Mouse (Mus musculus): ENCODE measurements around the gene Vmn2r86. TPM values are rescaled to one million over a fixed set of nuclear protein-coding genes. Genes with fewer than 3 reads are reported as not detected.
"Not testable (repeated sequence)": the region's sequence is repeated elsewhere in the genome, so short reads cannot be mapped to it uniquely, and the experiment has no call there.

The Vmn2r86 gene
- polyA plus RNA-seq (2014; fragmentation: Nextera tagmentation; extraction: Ambion mirVana): not detected in 2 replicates

GRCm38 (mm10) chr10:130455950-130456349 is at the start of gene Vmn2r86:
Vmn2r86 (minus strand) TSS chr10:130456050.
- not testable (repeated sequence) for H3K4me3 ChIP-seq (ENCODE audit: control insufficient read depth in 1 of 2, insufficient read depth in 1 of 2, low read depth in 1 of 2, low read length in 2 of 2); H3K4me2 ChIP-seq (ENCODE audit: low read length); H3K4me1 ChIP-seq (ENCODE audit: control insufficient read depth in 2 of 2, insufficient read depth in 2 of 2, low read length in 2 of 2); H3K27me3 ChIP-seq (ENCODE audit: control insufficient read depth, insufficient read depth, low read length); H3K9me3 ChIP-seq (ENCODE audit: control insufficient read depth, low read length); H3K27ac ChIP-seq (replicated peaks in 1 of 2; ENCODE audit: control insufficient read depth in 1 of 2, insufficient read depth in 1 of 2, low read depth in 2 of 2, low read length in 2 of 2); H3K9ac ChIP-seq (ENCODE audit: low read length); ATAC-seq (ENCODE audit: insufficient number of reproducible peaks, insufficient read depth, low FRiP score, low read depth); H3K36me3 ChIP-seq (ENCODE audit: control insufficient read depth, insufficient read depth, low read length)
- WGBS: 78% methylated on average over 1 of the region's 1 CpGs

- no peak for ATAC-seq (ENCODE audit: insufficient number of reproducible peaks, insufficient read depth, low FRiP score, low read depth)
- Histone ChIP-seq H3K9ac (ENCODE audit: low read length) (no peak within 1 kb of the TSS), H3K4me3 (ENCODE audit: control insufficient read depth in 1 of 2, insufficient read depth in 1 of 2, low read depth in 1 of 2, low read length in 2 of 2) (no peak within 1 kb of the TSS), H3K4me1 (ENCODE audit: control insufficient read depth in 2 of 2, insufficient read depth in 2 of 2, low read length in 2 of 2) (no peaks in the 10 kb centered on the region), H3K9me3 (ENCODE audit: control insufficient read depth, low read length) (no peaks in the 10 kb centered on the region), H3K27ac (replicated peaks in 1 of 2; ENCODE audit: control insufficient read depth in 1 of 2, insufficient read depth in 1 of 2, low read depth in 2 of 2, low read length in 2 of 2) (no peak within 1 kb of the TSS), H3K4me2 (ENCODE audit: low read length) (no peak within 1 kb of the TSS), H3K36me3 (ENCODE audit: control insufficient read depth, insufficient read depth, low read length) (no peaks in the 10 kb centered on the region), H3K27me3 (ENCODE audit: control insufficient read depth, insufficient read depth, low read length) (no peaks in the 10 kb centered on the region)
These were observed 41.4 kb upstream of the Vmn2r86 start, which contains the start of gene Vmn2r87 for GRCm38 (mm10) chr10:130497296-130497695. Vmn2r87 (minus strand) TSS chr10:130497396.

DNA sequence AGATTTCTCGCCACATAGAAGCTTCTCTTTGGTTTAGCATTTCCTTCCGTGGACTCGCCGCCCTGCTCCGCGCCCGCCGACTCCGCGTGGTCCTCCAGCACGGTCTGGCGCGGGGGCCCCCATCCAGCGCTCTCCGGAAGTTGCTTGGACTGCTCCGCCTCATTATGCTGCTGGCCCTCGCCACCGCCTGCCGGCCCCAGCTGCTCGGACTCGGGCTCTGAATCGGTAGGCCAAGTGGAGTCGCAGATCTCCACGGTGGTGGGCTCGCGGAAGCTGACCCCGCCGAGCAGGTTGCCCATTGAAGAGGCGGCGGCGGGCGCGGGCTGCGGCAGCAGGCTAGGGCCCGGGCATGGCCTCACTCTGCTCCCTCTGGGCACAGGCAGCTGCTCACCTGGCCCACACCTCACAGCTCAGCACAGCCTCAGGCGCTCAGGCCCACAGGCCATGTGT is 14.5 kb upstream of the Vmn2r86 start:
- peak overlapping the region; percentile 83 for H3K4me2 ChIP-seq (ENCODE audit: low read length)
- H3K9me3 ChIP-seq (ENCODE audit: control insufficient read depth, low read length): no peaks in the 10 kb centered on the region
- peak overlapping the region; percentile 71 for H3K9ac ChIP-seq (ENCODE audit: low read length)
- WGBS: 4% methylated on average over 36 of the region's 36 CpGs
- H3K36me3 ChIP-seq (ENCODE audit: control insufficient read depth, insufficient read depth, low read length): no peaks in the 10 kb centered on the region
- H3K4me1 ChIP-seq (ENCODE audit: control insufficient read depth in 2 of 2, insufficient read depth in 2 of 2, low read length in 2 of 2): no peaks in the 10 kb centered on the region
- no peaks in the 10 kb centered on the region for H3K27me3 ChIP-seq (ENCODE audit: control insufficient read depth, insufficient read depth, low read length)
- H3K27ac ChIP-seq (replicated peaks in 1 of 2; ENCODE audit: control insufficient read depth in 1 of 2, insufficient read depth in 1 of 2, low read depth in 2 of 2, low read length in 2 of 2): no peak overlapping the region
- peak overlapping the region; percentile 50 to 62 for H3K4me3 ChIP-seq (ENCODE audit: control insufficient read depth in 1 of 2, insufficient read depth in 1 of 2, low read depth in 1 of 2, low read length in 2 of 2)
- peak; percentile 47; the same call in 1 of the 2 replicates for ATAC-seq (ENCODE audit: insufficient number of reproducible peaks, insufficient read depth, low FRiP score, low read depth)

DNA sequence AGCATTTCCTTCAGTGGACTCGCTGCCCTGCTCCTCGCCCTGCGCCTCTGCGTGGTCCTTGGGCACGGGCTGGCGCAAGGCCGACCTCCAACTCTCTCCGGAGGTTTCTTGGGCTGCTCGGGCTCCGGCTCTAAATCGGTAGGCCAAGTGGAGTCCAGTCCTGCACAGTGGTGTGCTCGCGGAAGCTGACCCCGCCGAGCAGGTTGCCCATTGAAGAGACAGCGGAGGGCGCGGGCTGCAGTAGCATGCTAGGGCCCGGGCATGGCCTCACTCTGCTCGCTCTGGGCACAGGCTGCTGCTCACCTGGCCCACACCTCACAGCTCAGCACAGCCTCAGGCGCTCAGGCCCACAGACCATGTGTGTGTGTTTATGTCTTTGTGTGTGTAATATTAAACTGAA is 11.1 kb downstream of the Vmn2r86 start:
- Histone ChIP-seq H3K4me2 (ENCODE audit: low read length) (no peak overlapping the region), H3K4me1 (ENCODE audit: control insufficient read depth in 2 of 2, insufficient read depth in 2 of 2, low read length in 2 of 2) (no peaks in the 10 kb centered on the region), H3K27me3 (ENCODE audit: control insufficient read depth, insufficient read depth, low read length) (no peaks in the 10 kb centered on the region), H3K27ac (replicated peaks in 1 of 2; ENCODE audit: control insufficient read depth in 1 of 2, insufficient read depth in 1 of 2, low read depth in 2 of 2, low read length in 2 of 2) (no peak overlapping the region), H3K36me3 (ENCODE audit: control insufficient read depth, insufficient read depth, low read length) (no peaks in the 10 kb centered on the region), H3K9ac (ENCODE audit: low read length) (no peak overlapping the region), H3K9me3 (ENCODE audit: control insufficient read depth, low read length) (no peaks in the 10 kb centered on the region), H3K4me3 (ENCODE audit: control insufficient read depth in 1 of 2, insufficient read depth in 1 of 2, low read depth in 1 of 2, low read length in 2 of 2) (no peak overlapping the region)
- WGBS: 79% methylated on average over 21 of the region's 21 CpGs
- no peak for ATAC-seq (ENCODE audit: insufficient number of reproducible peaks, insufficient read depth, low FRiP score, low read depth)

GRCm38 (mm10) chr10:130434185-130434898 is 21.5 kb downstream of the Vmn2r86 start:
- H3K36me3 ChIP-seq (ENCODE audit: control insufficient read depth, insufficient read depth, low read length); H3K27ac ChIP-seq (replicated peaks in 1 of 2; ENCODE audit: control insufficient read depth in 1 of 2, insufficient read depth in 1 of 2, low read depth in 2 of 2, low read length in 2 of 2); H3K27me3 ChIP-seq (ENCODE audit: control insufficient read depth, insufficient read depth, low read length); H3K9ac ChIP-seq (ENCODE audit: low read length); H3K4me3 ChIP-seq (ENCODE audit: control insufficient read depth in 1 of 2, insufficient read depth in 1 of 2, low read depth in 1 of 2, low read length in 2 of 2); ATAC-seq (ENCODE audit: insufficient number of reproducible peaks, insufficient read depth, low FRiP score, low read depth); H3K4me1 ChIP-seq (ENCODE audit: control insufficient read depth in 2 of 2, insufficient read depth in 2 of 2, low read length in 2 of 2); H3K4me2 ChIP-seq (ENCODE audit: low read length); H3K9me3 ChIP-seq (ENCODE audit: control insufficient read depth, low read length): not testable (repeated sequence)
- WGBS: 74% methylated on average over 11 of the region's 11 CpGs

DNA sequence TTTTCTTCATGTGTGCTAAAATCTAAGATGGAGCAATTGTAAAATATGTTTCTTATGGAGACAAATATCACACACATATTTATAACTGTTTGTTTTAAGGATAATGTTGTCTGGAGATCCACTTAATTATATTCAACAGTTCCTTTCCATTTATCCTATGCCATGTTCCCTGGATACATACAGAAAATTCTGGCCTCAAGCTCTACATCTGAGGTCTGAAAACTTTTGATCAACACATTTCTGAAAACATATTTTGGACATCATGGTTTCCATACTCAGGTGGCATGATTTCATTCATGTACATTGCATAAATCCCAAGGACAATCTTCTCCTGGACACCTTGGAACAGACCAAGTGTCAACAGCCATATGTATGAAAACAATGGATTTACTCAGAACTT is 26.2 kb downstream of the Vmn2r86 start, which contains the start of gene Vmn2r85:
Vmn2r85 (minus strand) TSS at position 101 of the 400 bp plus-strand sequence.
- H3K4me1 ChIP-seq (ENCODE audit: control insufficient read depth in 2 of 2, insufficient read depth in 2 of 2, low read length in 2 of 2); H3K27me3 ChIP-seq (ENCODE audit: control insufficient read depth, insufficient read depth, low read length); H3K9me3 ChIP-seq (ENCODE audit: control insufficient read depth, low read length); H3K36me3 ChIP-seq (ENCODE audit: control insufficient read depth, insufficient read depth, low read length); H3K27ac ChIP-seq (replicated peaks in 1 of 2; ENCODE audit: control insufficient read depth in 1 of 2, insufficient read depth in 1 of 2, low read depth in 2 of 2, low read length in 2 of 2); H3K4me2 ChIP-seq (ENCODE audit: low read length); H3K9ac ChIP-seq (ENCODE audit: low read length); ATAC-seq (ENCODE audit: insufficient number of reproducible peaks, insufficient read depth, low FRiP score, low read depth); H3K4me3 ChIP-seq (ENCODE audit: control insufficient read depth in 1 of 2, insufficient read depth in 1 of 2, low read depth in 1 of 2, low read length in 2 of 2): not testable (repeated sequence)

DNA sequence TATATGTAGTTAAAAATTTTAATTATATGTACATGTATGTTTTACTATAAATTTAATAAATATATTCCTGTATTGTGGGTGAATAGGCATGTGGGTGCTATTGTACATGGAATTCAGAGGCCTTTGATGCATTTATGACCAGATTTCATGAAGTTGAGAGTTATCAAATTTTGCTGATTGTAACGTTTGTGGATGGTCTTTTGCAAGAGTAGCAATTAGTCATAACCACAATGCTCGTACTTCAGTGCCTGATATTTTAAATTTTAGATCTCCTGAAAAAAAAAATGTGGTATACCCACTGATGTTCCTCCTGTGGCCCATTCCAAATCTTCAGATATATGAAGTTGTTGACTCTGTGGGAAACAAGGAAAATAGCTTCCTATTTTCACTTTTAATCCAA is 33.5 kb downstream of the Vmn2r86 start:
- H3K4me2 ChIP-seq (ENCODE audit: low read length); H3K4me1 ChIP-seq (ENCODE audit: control insufficient read depth in 2 of 2, insufficient read depth in 2 of 2, low read length in 2 of 2); H3K9ac ChIP-seq (ENCODE audit: low read length); ATAC-seq (ENCODE audit: insufficient number of reproducible peaks, insufficient read depth, low FRiP score, low read depth); H3K9me3 ChIP-seq (ENCODE audit: control insufficient read depth, low read length); H3K36me3 ChIP-seq (ENCODE audit: control insufficient read depth, insufficient read depth, low read length); H3K27ac ChIP-seq (replicated peaks in 1 of 2; ENCODE audit: control insufficient read depth in 1 of 2, insufficient read depth in 1 of 2, low read depth in 2 of 2, low read length in 2 of 2); H3K4me3 ChIP-seq (ENCODE audit: control insufficient read depth in 1 of 2, insufficient read depth in 1 of 2, low read depth in 1 of 2, low read length in 2 of 2); H3K27me3 ChIP-seq (ENCODE audit: control insufficient read depth, insufficient read depth, low read length): not testable (repeated sequence)
- 53% methylated on average over 2 of the region's 2 CpGs for WGBS

DNA sequence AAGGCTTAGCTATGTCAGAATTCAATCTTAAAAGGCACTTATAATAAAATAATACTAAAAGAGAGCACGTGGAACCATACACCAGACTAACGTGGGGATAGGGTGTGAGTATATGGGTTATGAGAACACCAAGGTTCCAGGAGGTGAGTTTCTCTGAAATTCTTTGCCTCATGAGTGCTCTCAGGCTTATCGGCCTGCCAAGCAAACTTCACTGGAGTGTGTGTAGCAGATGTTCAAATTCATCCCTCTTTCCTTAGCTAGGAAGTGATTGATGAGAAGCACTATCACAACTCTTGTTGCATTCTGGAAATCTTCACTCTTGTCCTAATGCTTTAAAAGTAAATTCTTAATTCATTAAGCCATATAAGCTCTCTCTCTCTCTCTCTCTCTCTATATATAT is 35.4 kb downstream of the Vmn2r86 start:
- Histone ChIP-seq H3K36me3 (ENCODE audit: control insufficient read depth, insufficient read depth, low read length) (no peaks in the 10 kb centered on the region), H3K9ac (ENCODE audit: low read length) (no peak overlapping the region), H3K9me3 (ENCODE audit: control insufficient read depth, low read length) (no peaks in the 10 kb centered on the region), H3K27ac (replicated peaks in 1 of 2; ENCODE audit: control insufficient read depth in 1 of 2, insufficient read depth in 1 of 2, low read depth in 2 of 2, low read length in 2 of 2) (no peak overlapping the region), H3K4me3 (ENCODE audit: control insufficient read depth in 1 of 2, insufficient read depth in 1 of 2, low read depth in 1 of 2, low read length in 2 of 2) (no peak overlapping the region), H3K27me3 (ENCODE audit: control insufficient read depth, insufficient read depth, low read length) (no peaks in the 10 kb centered on the region), H3K4me1 (ENCODE audit: control insufficient read depth in 2 of 2, insufficient read depth in 2 of 2, low read length in 2 of 2) (no peaks in the 10 kb centered on the region), H3K4me2 (ENCODE audit: low read length) (no peak overlapping the region)
- ATAC-seq (ENCODE audit: insufficient number of reproducible peaks, insufficient read depth, low FRiP score, low read depth): no peak
- 74% methylated on average over 3 of the region's 3 CpGs for WGBS
